Mouse (Mus musculus) heart, embryonic 13.5 days (tissue): ENCODE measurements around the gene Il27. TPM values are rescaled to one million over a fixed set of nuclear protein-coding genes. Genes with fewer than 3 reads are reported as not detected.
"Not testable (repeated sequence)": the region's sequence is repeated elsewhere in the genome, so short reads cannot be mapped to it uniquely, and the experiment has no call there.

ENCODE experiments used
- ATAC-seq: fragments of 200-750 bp; cut with Nextera tagmentation; 2 replicates; pipeline ENCODE4 v1.8.0; 2017; ENCODE audit warnings: moderate TSS enrichment; ENCODE audit not compliant: insufficient number of reproducible peaks, low FRiP score, low TSS enrichment; ENCODE audit errors: extremely low read depth
- H3K27ac ChIP-seq: fragments of 300-500 bp; sonication (generic); replicated peaks from 2 replicates; pipeline ENCODE4 v1.5.1; 2015; ENCODE audit warnings: moderate library complexity, mild to moderate bottlenecking, inconsistent platforms
- H3K27me3 ChIP-seq: fragments of 300-500 bp; sonication (generic); replicated peaks from 2 replicates; pipeline ENCODE4 v1.6.1; 2015; ENCODE audit warnings: mild to moderate bottlenecking, inconsistent platforms
- H3K36me3 ChIP-seq: fragments of 300-500 bp; sonication (generic); 2 replicates; pipeline ENCODE4 v1.6.1; 2015; ENCODE audit warnings: mild to moderate bottlenecking, inconsistent platforms
- H3K4me1 ChIP-seq: fragments of 300-500 bp; sonication (generic); 2 replicates; pipeline ENCODE4 v1.6.1; 2015; ENCODE audit warnings: inconsistent platforms
- H3K4me2 ChIP-seq: fragments of 300-500 bp; sonication (generic); 2 replicates; pipeline ENCODE4 v1.6.1; 2015; ENCODE audit warnings: inconsistent platforms, mild to moderate bottlenecking, moderate library complexity
- H3K4me3 ChIP-seq: fragments of 300-500 bp; sonication (generic); 2 replicates; pipeline ENCODE4 v1.5.1; 2015; ENCODE audit warnings: moderate library complexity, mild to moderate bottlenecking, inconsistent platforms
- H3K9ac ChIP-seq: fragments of 300-500 bp; sonication (generic); 2 replicates; pipeline ENCODE4 v1.6.1; 2015; ENCODE audit warnings: inconsistent platforms, mild to moderate bottlenecking, moderate library complexity
- H3K9me3 ChIP-seq: fragments of 300-500 bp; sonication (generic); 2 replicates; pipeline ENCODE4 v1.6.1; 2016; ENCODE audit warnings: inconsistent platforms
- WGBS: fragments of 180-500 bp; shearing (Covaris S2); methylation state at CpG from one replicate; pipeline ENCODE4 v1.1.7; 2015; ENCODE audit warnings: mixed read lengths; 5-methylcytosine and 5-hydroxymethylcytosine counted together
- polyA plus RNA-seq: library from polyadenylated mRNA; unstranded; fragments of >200 nt; fragmentation: Nextera tagmentation; extraction: Ambion mirVana; gene quantifications from 2 replicates; pipeline ENCODE4 v1.2.1, GENCODE M21; 2015

Gene Il27
- not detected in 2 replicates for polyA plus RNA-seq

DNA sequence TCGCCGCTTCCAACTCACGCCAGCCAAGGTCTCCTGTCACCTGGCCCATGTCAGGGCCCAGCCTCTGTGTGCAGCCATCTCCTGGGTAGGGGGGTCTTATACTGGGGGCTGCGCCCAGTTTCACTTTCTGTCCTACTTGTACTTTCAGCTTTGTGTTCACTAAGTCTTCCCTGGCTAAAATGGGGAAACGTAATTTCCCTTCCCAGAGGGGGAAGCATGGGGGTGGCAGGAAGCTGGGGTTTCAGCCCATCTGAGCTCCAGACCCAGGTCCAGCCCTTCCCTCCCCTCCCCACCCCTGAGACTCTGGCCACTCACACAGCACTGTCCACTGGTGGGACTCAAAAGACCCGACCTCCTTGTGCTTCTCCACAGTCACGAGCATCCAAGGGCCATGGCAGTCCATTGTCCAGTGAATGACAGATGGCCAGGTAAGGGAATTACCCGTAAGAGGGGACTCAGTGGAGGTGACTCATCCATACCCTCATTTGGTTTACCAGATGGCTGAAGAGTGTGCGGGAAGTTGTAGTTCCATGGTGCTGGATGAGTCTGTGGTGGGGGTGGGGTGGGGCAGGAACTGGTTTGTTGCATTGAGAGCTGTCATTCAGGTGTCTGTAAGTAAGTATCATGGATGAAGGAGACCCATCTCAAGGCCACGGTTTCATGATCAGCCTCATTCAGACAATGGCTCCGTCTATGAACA lies at the start of gene Il27:
Gene Il27, minus strand, starts transcription at position 80 of the 700 bp plus-strand sequence.
- no peaks in the 10 kb centered on the region for H3K4me1 ChIP-seq
- no peak for ATAC-seq
- H3K36me3 ChIP-seq = no peaks in the 10 kb centered on the region
- H3K27ac ChIP-seq = no peak within 1 kb of the TSS
- WGBS = 70% methylated on average over 11 of the region's 11 CpGs
- H3K27me3 ChIP-seq = peaks cover 46% of the 10 kb centered on the region; the same call in 1 of the 2 replicates
- no peaks in the 10 kb centered on the region for H3K9me3 ChIP-seq
- H3K4me3 ChIP-seq = no peak within 1 kb of the TSS
- H3K9ac ChIP-seq = no peak within 1 kb of the TSS
- H3K4me2 ChIP-seq = no peak within 1 kb of the TSS

- ATAC-seq = no peak
- H3K4me3 ChIP-seq = no peak overlapping the region
- H3K4me2 ChIP-seq = no peak overlapping the region
- H3K36me3 ChIP-seq = no peaks in the 10 kb centered on the region
- H3K9me3 ChIP-seq = no peaks in the 10 kb centered on the region
- peaks cover 6% of the 10 kb centered on the region; the same call in 1 of the 2 replicates for H3K4me1 ChIP-seq
- no peak overlapping the region for H3K27ac ChIP-seq
- no peak overlapping the region for H3K9ac ChIP-seq
- WGBS = 76% methylated on average over 3 of the region's 3 CpGs
- H3K27me3 ChIP-seq = no peaks in the 10 kb centered on the region
These were observed 49.6 kb upstream of the Il27 start for GRCm38 (mm10) chr7:126644345-126644744.

DNA sequence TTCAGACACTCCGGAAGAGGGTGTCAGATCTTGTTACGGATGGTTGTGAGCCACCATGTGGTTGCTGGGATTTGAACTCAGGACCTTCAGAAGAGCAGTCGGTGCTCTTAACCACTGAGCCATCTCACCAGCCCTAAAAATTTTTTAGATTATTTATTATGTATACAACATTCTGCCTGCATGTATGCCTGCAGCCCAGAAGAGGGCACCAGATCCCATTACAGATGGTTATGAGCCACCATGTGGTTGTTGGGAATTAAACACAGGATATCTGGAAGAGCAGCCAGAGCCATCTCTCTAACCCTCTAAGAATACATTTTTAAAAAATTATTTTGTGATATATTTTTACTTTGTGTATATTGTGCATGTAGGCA lies 48.5 kb upstream of the Il27 start:
- H3K9ac ChIP-seq, H3K9me3 ChIP-seq, H3K27ac ChIP-seq, ATAC-seq, H3K4me2 ChIP-seq, H3K4me3 ChIP-seq, H3K36me3 ChIP-seq, H3K27me3 ChIP-seq, H3K4me1 ChIP-seq: not testable (repeated sequence)
- 54% methylated on average over 3 of the region's 3 CpGs for WGBS

DNA sequence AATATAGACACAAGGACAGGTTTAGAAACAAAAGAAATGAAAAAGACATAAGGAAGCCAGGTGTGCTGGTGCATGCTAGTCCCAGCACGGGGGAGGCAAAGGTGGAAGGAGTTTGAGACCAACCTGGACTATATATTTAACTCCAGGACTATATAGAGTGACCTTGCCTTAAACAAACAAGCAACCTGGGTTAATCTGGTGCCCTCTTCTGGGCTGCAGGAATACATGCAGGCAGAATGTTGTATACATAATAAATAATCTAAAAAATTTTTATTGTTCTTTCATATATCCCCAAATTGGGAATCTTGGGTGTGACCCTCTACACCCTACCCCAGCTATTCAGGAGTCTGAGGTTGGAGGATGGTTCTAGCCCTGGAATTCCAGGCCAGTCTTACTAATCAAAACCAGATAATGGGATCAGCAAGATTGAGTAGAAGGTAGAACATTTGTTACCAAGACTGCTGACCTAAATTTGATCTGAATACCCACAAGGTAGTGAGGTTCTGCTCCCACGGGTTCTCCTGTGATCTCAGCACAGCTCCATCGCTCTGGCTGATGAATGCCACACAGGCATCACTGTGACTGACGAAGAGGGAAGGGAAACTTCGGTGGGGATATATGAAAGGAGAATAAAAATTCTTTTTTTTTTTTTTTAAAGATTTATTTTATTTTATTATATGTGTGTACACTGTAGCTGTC lies 48.0 kb upstream of the Il27 start:
- H3K9me3 ChIP-seq = no peaks in the 10 kb centered on the region
- no peak overlapping the region for H3K27ac ChIP-seq
- H3K4me1 ChIP-seq = no peaks in the 10 kb centered on the region
- WGBS = 66% methylated on average over 5 of the region's 5 CpGs
- H3K27me3 ChIP-seq = 0 out of 2 replicates have a peak, but pooled peaks cover 7% of the 10 kb centered on the region
- ATAC-seq = no peak
- no peak overlapping the region for H3K9ac ChIP-seq
- no peak overlapping the region for H3K4me2 ChIP-seq
- no peaks in the 10 kb centered on the region for H3K36me3 ChIP-seq
- H3K4me3 ChIP-seq = no peak overlapping the region

- Histone ChIP-seq H3K4me3 (no peak overlapping the region), H3K27me3 (peaks cover 21% of the 10 kb centered on the region; the same call in 1 of the 2 replicates), H3K9ac (no peak overlapping the region), H3K4me1 (no peaks in the 10 kb centered on the region), H3K4me2 (no peak overlapping the region), H3K9me3 (no peaks in the 10 kb centered on the region), H3K36me3 (no peaks in the 10 kb centered on the region), H3K27ac (no peak overlapping the region)
- no peak for ATAC-seq
- 17% methylated on average over 4 of the region's 4 CpGs for WGBS
These were observed 42.2 kb upstream of the Il27 start for GRCm38 (mm10) chr7:126636733-126637520.

DNA sequence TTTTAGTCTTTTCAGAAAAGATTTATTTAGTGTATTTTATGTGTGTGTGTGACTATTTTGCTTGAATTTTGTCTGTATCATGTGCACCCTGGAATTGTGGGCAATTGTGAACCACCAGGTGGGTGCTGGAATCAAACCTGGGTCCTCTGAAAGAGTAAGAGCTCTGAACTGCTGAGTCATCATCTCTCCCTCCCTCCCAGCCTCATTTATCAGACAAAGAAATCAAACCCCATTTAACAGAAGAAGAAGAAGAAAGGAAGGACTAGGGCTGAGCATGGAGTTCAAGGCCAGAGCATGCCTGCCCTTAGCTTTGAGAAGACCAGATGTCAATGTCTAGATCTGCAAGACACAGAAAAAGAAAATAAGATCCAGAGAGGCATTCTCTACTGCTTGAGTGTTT lies 40.6 kb upstream of the Il27 start:
- ATAC-seq = no peak
- H3K9ac ChIP-seq = no peak overlapping the region
- no peak overlapping the region for H3K27ac ChIP-seq
- no peaks in the 10 kb centered on the region for H3K9me3 ChIP-seq
- H3K27me3 ChIP-seq = peaks cover 21% of the 10 kb centered on the region; the same call in 1 of the 2 replicates
- no peaks in the 10 kb centered on the region for H3K4me1 ChIP-seq
- no peaks in the 10 kb centered on the region for H3K36me3 ChIP-seq
- no peak overlapping the region for H3K4me2 ChIP-seq
- no peak overlapping the region for H3K4me3 ChIP-seq

DNA sequence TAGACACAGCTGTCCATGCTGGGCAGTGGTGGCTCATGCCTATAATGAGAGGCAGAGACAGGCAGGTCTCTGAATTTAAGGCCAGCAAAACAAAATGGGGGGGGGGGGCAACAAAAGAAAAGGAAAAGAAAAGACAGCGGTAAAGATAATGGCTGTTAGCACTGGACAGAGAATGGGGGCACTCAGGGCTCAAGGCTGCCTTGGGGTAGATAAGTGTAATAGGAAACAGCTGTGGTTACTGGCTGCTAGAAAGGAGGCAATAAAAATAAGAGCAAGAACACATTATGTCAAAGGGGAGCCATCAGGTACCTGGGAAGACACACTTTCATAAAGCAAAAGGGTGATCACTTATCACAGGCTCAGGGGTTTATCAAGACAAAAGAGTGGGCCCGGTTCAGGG lies 37.7 kb upstream of the Il27 start:
- H3K9ac ChIP-seq = no peak overlapping the region
- H3K4me1 ChIP-seq = peaks cover 8% of the 10 kb centered on the region; the same call in 1 of the 2 replicates
- 64% methylated on average over 2 of the region's 2 CpGs for WGBS
- no peak overlapping the region for H3K4me3 ChIP-seq
- no peak for ATAC-seq
- H3K9me3 ChIP-seq = no peaks in the 10 kb centered on the region
- H3K36me3 ChIP-seq = no peaks in the 10 kb centered on the region
- peaks cover 15% of the 10 kb centered on the region; the same call in 1 of the 2 replicates for H3K27me3 ChIP-seq
- no peak overlapping the region for H3K4me2 ChIP-seq
- no peak overlapping the region for H3K27ac ChIP-seq

- WGBS = 86% methylated on average over 4 of the region's 4 CpGs
- H3K9ac ChIP-seq = no peak within 1 kb of the TSS
- H3K4me1 ChIP-seq = peaks cover 11% of the 10 kb centered on the region
- no peak within 1 kb of the TSS for H3K4me3 ChIP-seq
- peaks cover 15% of the 10 kb centered on the region; the same call in 1 of the 2 replicates for H3K27me3 ChIP-seq
- ATAC-seq = 0 out of 2 replicates have a peak, but pooled peaks have one; percentile 42
- no peak within 1 kb of the TSS for H3K4me2 ChIP-seq
- H3K36me3 ChIP-seq = no peaks in the 10 kb centered on the region
- no peak within 1 kb of the TSS for H3K27ac ChIP-seq
- H3K9me3 ChIP-seq = no peaks in the 10 kb centered on the region
These were observed 36.2 kb upstream of the Il27 start, which contains the start of gene Nupr1 for GRCm38 (mm10) chr7:126630824-126631518. Gene Nupr1 (minus strand): TSS chr7:126630861.

- no peak overlapping the region for H3K27ac ChIP-seq
- no peak for ATAC-seq
- 63% methylated on average over 3 of the region's 3 CpGs for WGBS
- H3K4me3 ChIP-seq = no peak overlapping the region
- H3K4me2 ChIP-seq = no peak overlapping the region
- peaks cover 20% of the 10 kb centered on the region for H3K4me1 ChIP-seq
- no peaks in the 10 kb centered on the region for H3K36me3 ChIP-seq
- no peaks in the 10 kb centered on the region for H3K9me3 ChIP-seq
- peaks cover 14% of the 10 kb centered on the region; the same call in 1 of the 2 replicates for H3K27me3 ChIP-seq
- no peak overlapping the region for H3K9ac ChIP-seq
These were observed 35.2 kb upstream of the Il27 start for GRCm38 (mm10) chr7:126629915-126630314.

GRCm38 (mm10) chr7:126628111-126628510 lies 33.4 kb upstream of the Il27 start:
- Histone ChIP-seq H3K27me3 (0 out of 2 replicates have a peak, but pooled peaks cover 3% of the 10 kb centered on the region), H3K4me3 (no peak overlapping the region), H3K9ac (0 out of 2 replicates have a peak overlapping the region, but pooled peaks have one; percentile 47), H3K36me3 (no peaks in the 10 kb centered on the region), H3K9me3 (no peaks in the 10 kb centered on the region), H3K4me1 (peaks cover 25% of the 10 kb centered on the region), H3K27ac (peak overlapping the region; percentile 5; the same call in 1 of the 2 replicates), H3K4me2 (no peak overlapping the region)
- no peak for ATAC-seq
- 51% methylated on average over 6 of the region's 6 CpGs for WGBS
